Mouse (Mus musculus) hindbrain, postnatal 0 days (tissue): ENCODE measurements around the gene Muc3. TPM values are rescaled to one million over a fixed set of nuclear protein-coding genes. Genes with fewer than 3 reads are reported as not detected.
"Not testable (repeated sequence)": the region's sequence is repeated elsewhere in the genome, so short reads cannot be mapped to it uniquely, and the experiment has no call there.

Experiments
- ATAC-seq: fragments of 200-750 bp; cut with Nextera tagmentation; 2 replicates; pipeline ENCODE4 v1.8.0; 2017; ENCODE audit warnings: mild to moderate bottlenecking, moderate TSS enrichment, moderate library complexity
- DNase-seq: peaks from one replicate; pipeline ENCODE4 v3.0.0-alpha.2; 2015; ENCODE audit warnings: low spot score
- H3K27ac ChIP-seq: fragments of 300-500 bp; sonication (generic); 2 replicates; pipeline ENCODE4 v1.5.1; 2014; ENCODE audit warnings: mild to moderate bottlenecking
- H3K27me3 ChIP-seq: fragments of 300-500 bp; sonication (generic); 2 replicates; pipeline ENCODE4 v1.6.1; 2014; ENCODE audit warnings: low read length, mixed read lengths; ENCODE audit not compliant: insufficient read depth
- H3K36me3 ChIP-seq: fragments of 300-500 bp; sonication (generic); 2 replicates; pipeline ENCODE4 v1.6.1; 2014; ENCODE audit warnings: low read length, mixed read lengths; ENCODE audit not compliant: insufficient read depth
- H3K4me1 ChIP-seq: fragments of 300-500 bp; sonication (generic); 2 replicates; pipeline ENCODE4 v1.6.1; 2014; ENCODE audit warnings: antibody characterized with exemption, low read length, mixed read lengths; ENCODE audit not compliant: insufficient read depth
- H3K4me2 ChIP-seq: fragments of 300-500 bp; sonication (generic); 2 replicates; pipeline ENCODE4 v1.6.1; 2014; ENCODE audit warnings: low read depth, mild to moderate bottlenecking, low read length, moderate library complexity, mixed read lengths
- H3K4me3 ChIP-seq: fragments of 300-500 bp; sonication (generic); 2 replicates; pipeline ENCODE4 v1.5.1; 2014; ENCODE audit warnings: low read length
- H3K9ac ChIP-seq: fragments of 300-500 bp; sonication (generic); replicated peaks from 2 replicates; pipeline ENCODE4 v1.6.1; 2014; ENCODE audit warnings: mild to moderate bottlenecking, low read length, moderate library complexity, mixed read lengths
- H3K9me3 ChIP-seq: fragments of 300-500 bp; sonication (generic); 2 replicates; pipeline ENCODE4 v1.6.1; 2016; ENCODE audit warnings: low read length, mixed read lengths
- CTCF ChIP-seq: IDR thresholded peaks from 2 replicates; pipeline ENCODE4 v1.5.1; 2016; ENCODE audit warnings: antibody characterized with exemption, control low read depth, low read depth
- WGBS: fragments of 180-500 bp; shearing (Covaris S2); extraction: QIAGEN DNeasy Blood & Tissue Kit; methylation state at CpG from one replicate; pipeline ENCODE4 v1.1.7; 2014; 5-methylcytosine and 5-hydroxymethylcytosine counted together
- polyA plus RNA-seq: library from polyadenylated mRNA; unstranded; fragments of >200 nt; fragmentation: Nextera tagmentation; extraction: Ambion mirVana; gene quantifications from 2 replicates; pipeline ENCODE4 v1.2.1, GENCODE M21; 2015
- total RNA-seq: library from RNA; depleted of rRNA; stranded (reverse); fragments of >200 nt; gene quantifications from 2 replicates; pipeline ENCODE4 v1.2.3, GENCODE M21; 2014; rRNA removed

The Muc3 gene
- total RNA-seq (not detected in 2 replicates), polyA plus RNA-seq (not detected in 2 replicates)

- H3K4me3 ChIP-seq: not testable (repeated sequence)
These were observed at the start of gene Muc3 for GRCm38 (mm10) chr5:137149272-137149882. Muc3 (minus strand) TSS chr5:137149322.

DNA sequence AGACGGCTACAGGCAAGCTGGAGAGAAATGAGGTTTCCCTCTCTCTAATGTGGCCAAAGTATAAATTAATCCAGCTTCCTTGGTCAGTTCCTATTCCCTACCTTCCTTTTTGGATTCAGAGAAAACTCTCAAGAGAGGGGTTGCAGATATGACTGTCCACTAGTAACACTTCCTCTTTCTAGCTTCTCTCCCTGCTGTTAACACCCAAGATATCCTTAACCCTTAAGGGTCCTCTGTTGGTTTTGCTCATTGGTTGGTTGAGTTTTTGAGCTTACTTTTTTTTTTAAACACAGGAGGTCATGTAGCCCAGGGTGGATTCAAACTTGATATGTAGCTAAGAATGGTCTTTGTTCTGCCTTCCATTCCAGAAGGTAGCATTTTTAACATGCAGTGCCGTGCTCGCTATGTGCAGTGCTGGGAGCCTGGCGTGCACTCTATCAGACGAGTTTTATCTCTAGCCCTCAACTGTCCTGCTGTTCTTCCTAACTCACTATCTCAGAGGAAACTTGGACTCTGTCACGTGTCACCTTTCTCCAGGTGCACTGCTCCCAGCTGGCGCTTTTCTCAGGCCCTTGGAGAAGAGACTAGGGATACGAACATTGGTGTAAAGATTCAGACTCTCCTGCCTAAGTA lies 45.5 kb upstream of the Muc3 start:
- ATAC-seq: no peak
- no peak for TF ChIP-seq CTCF
- no peaks in the 10 kb centered on the region for H3K27me3 ChIP-seq

More at GRCm38 (mm10) chr5:137149272-137149882, at the start of gene Muc3:
- ATAC-seq, H3K9ac ChIP-seq, H3K4me1 ChIP-seq, H3K27me3 ChIP-seq, DNase-seq, H3K4me2 ChIP-seq, H3K36me3 ChIP-seq, H3K9me3 ChIP-seq, H3K27ac ChIP-seq: not testable (repeated sequence)

DNA sequence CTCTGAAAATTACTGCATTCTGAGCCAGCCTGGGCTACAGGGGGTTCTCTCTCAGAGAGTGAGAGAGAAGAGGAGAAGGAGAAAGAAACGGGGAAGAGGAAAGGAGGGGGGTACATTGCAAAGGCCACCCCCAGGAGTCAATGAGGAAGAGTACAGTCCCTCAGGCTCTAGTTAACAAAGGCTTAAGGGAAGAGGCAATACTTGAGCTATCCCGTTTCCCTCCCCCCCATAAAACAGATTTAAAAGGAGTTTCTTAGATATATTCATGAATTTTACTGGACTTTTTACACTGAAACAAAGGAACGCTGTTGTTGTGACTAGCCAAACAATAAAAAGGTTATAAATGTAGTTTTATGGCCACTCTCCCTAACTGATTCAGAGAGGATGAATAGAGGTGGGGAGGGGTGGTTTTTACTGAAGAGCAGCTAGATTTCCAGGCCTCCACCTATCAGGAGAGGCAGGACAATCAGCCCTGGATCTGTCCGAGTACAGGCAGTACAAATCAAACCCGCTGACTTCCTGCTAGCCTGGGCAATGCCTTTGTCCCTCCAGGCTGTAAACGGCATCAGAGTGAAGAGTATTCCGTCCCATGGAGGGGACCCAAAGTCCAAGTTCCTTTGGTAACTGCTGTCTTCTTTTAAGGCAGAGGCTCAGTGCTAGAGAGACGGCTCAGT lies 44.3 kb upstream of the Muc3 start:
- H3K36me3 ChIP-seq: no peaks in the 10 kb centered on the region
- no peak for TF ChIP-seq CTCF
- no peaks in the 10 kb centered on the region for H3K27me3 ChIP-seq
- DNase-seq: no peak
- 74% methylated on average over 8 of the region's 8 CpGs for WGBS
- H3K4me3 ChIP-seq: no peak overlapping the region
- ATAC-seq: no peak
- H3K4me2 ChIP-seq: no peak overlapping the region
- no peak overlapping the region for H3K27ac ChIP-seq
- no peak overlapping the region for H3K9ac ChIP-seq
- H3K9me3 ChIP-seq: no peaks in the 10 kb centered on the region
- H3K4me1 ChIP-seq: no peaks in the 10 kb centered on the region

More for the DNA sequence above, 45.5 kb upstream of the Muc3 start:
- Histone ChIP-seq H3K4me2 (no peak overlapping the region), H3K36me3 (no peaks in the 10 kb centered on the region), H3K9ac (no peak overlapping the region), H3K9me3 (no peaks in the 10 kb centered on the region), H3K4me1 (no peaks in the 10 kb centered on the region), H3K27ac (no peak overlapping the region), H3K4me3 (no peak overlapping the region)
- DNase-seq: no peak
- WGBS: 79% methylated on average over 8 of the region's 8 CpGs

DNA sequence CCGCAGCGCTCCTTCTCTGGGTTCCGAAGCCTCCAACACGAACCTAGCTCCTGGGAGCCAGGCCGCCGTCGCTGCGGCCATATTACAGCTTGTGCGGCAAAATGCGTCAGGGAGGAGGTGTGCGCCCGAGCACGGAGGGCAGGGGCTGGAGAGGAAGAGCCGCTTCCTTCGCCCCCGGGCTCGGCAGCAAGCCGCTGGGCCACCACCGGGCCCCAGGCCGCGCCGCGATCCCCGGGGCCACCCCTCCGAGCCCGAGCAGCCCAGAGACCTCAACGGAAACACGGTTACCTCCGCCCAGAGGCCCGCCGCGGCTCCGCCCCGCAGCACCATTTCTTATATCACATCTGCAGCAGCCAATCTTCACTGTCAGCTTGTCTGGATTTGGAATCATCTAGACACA lies 40.2 kb upstream of the Muc3 start:
- peak overlapping the region; percentile 42 for H3K4me3 ChIP-seq
- H3K4me2 ChIP-seq: peak overlapping the region; percentile 71
- H3K27me3 ChIP-seq: no peaks in the 10 kb centered on the region
- ATAC-seq: no peak
- no peaks in the 10 kb centered on the region for H3K4me1 ChIP-seq
- peak; percentile 19 for DNase-seq
- H3K27ac ChIP-seq: 0 out of 2 replicates have a peak overlapping the region, but pooled peaks have one; percentile 11
- no peak for TF ChIP-seq CTCF
- no peaks in the 10 kb centered on the region for H3K36me3 ChIP-seq
- no peaks in the 10 kb centered on the region for H3K9me3 ChIP-seq
- H3K9ac ChIP-seq: peak overlapping the region; percentile 57
- 3% methylated on average over 29 of the region's 34 CpGs for WGBS

DNA sequence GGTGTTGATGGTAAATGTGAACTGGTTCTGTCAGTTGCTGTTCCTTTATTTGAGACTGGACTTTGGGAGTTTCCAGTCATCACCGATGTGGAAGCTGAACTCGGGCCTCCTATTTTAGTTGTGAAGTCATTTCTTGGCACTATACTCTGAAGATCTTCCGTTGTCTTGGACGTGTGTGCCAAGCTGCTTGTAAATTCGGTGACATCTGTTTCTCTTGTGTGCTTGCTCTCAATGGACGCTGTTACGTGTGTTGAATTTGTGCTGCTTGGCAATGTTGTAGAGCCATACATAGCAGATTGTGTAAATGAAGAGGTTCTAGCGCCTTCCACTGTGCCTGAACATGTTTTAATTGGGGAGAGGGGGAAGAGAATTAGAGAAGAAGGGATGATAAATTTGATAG lies 36.2 kb upstream of the Muc3 start:
- Histone ChIP-seq H3K4me1 (no peaks in the 10 kb centered on the region), H3K4me2 (no peak overlapping the region), H3K27me3 (no peaks in the 10 kb centered on the region), H3K36me3 (no peaks in the 10 kb centered on the region), H3K9me3 (no peaks in the 10 kb centered on the region), H3K4me3 (no peak overlapping the region), H3K27ac (no peak overlapping the region), H3K9ac (no peak overlapping the region)
- TF ChIP-seq CTCF: no peak
- DNase-seq: peak; percentile 10
- WGBS: 65% methylated on average over 8 of the region's 8 CpGs
- ATAC-seq: no peak

- Histone ChIP-seq H3K9me3 (0 out of 2 replicates have a peak, but pooled peaks cover 11% of the 10 kb centered on the region), H3K36me3 (no peaks in the 10 kb centered on the region), H3K27me3 (no peaks in the 10 kb centered on the region), H3K4me2 (no peak overlapping the region), H3K4me1 (no peaks in the 10 kb centered on the region), H3K4me3 (no peak overlapping the region), H3K27ac (no peak overlapping the region), H3K9ac (no peak overlapping the region)
- ATAC-seq: no peak
- no peak for TF ChIP-seq CTCF
- 78% methylated on average over 8 of the region's 8 CpGs for WGBS
- DNase-seq: no peak
These were observed 30.7 kb upstream of the Muc3 start for GRCm38 (mm10) chr5:137179646-137180374.
